Mouse (Mus musculus) C2C12 (cell line): ENCODE measurements around the gene Trak1. TPM values are rescaled to one million over a fixed set of nuclear protein-coding genes. Genes with fewer than 3 reads are reported as not detected.

Experiments used
- H3K27me3 ChIP-seq: one replicate; pipeline ENCODE4 v1.6.1; 2011; ENCODE audit not compliant: control insufficient read depth, insufficient read depth, insufficient read length
- H3K36me3 ChIP-seq: one replicate; pipeline ENCODE4 v1.6.1; 2011; ENCODE audit not compliant: control insufficient read depth, insufficient read depth
- H3K4me3 ChIP-seq: one replicate; pipeline ENCODE4 v1.5.1; 2011; ENCODE audit warnings: mild to moderate bottlenecking, control low read depth; ENCODE audit not compliant: poor library complexity, insufficient read depth, severe bottlenecking
- H3K79me2 ChIP-seq: one replicate; pipeline ENCODE4 v1.6.1; 2011; ENCODE audit not compliant: control insufficient read depth, insufficient read depth
- H3K79me3 ChIP-seq: one replicate; pipeline ENCODE4 v1.6.1; 2011; ENCODE audit warnings: low read depth, control low read depth
- H3ac ChIP-seq: one replicate; pipeline ENCODE3; 2011; ENCODE audit warnings: low read depth; ENCODE audit not compliant: control insufficient read depth, insufficient read length
- CEBPB ChIP-seq: IDR thresholded peaks from one replicate; pipeline ENCODE4 v1.6.1; 2011; ENCODE audit warnings: low read depth, mild to moderate bottlenecking, control low read depth, moderate library complexity
- CTCF ChIP-seq: IDR thresholded peaks from one replicate; pipeline ENCODE4 v1.5.1; 2011; ENCODE audit not compliant: control insufficient read depth, insufficient read depth, insufficient read length
- FOSL1 ChIP-seq: IDR thresholded peaks from one replicate; pipeline ENCODE4 v1.8.0; 2011; ENCODE audit warnings: mild to moderate bottlenecking, low read length; ENCODE audit not compliant: poor library complexity, insufficient read depth, severe bottlenecking
- MAX ChIP-seq: IDR thresholded peaks from one replicate; pipeline ENCODE4 v1.6.1; 2011; ENCODE audit warnings: mild to moderate bottlenecking, control low read depth
- MYOD1 ChIP-seq: IDR thresholded peaks from one replicate; pipeline ENCODE4 v1.6.1; 2011; ENCODE audit warnings: low read depth; ENCODE audit not compliant: control insufficient read depth, insufficient read length
- MYOG ChIP-seq: IDR thresholded peaks from one replicate; pipeline ENCODE4 v1.6.1; 2011; ENCODE audit not compliant: control insufficient read depth, insufficient read length; ENCODE audit errors: extremely low read depth
- USF1 ChIP-seq: IDR thresholded peaks from one replicate; pipeline ENCODE4 v1.6.1; 2011; ENCODE audit warnings: low read depth, mild to moderate bottlenecking, control low read depth, moderate library complexity
- polyA plus RNA-seq: library from polyadenylated mRNA; unstranded; fragments of >200 nt; fragmentation: generic; extraction: Trizol; gene quantifications from one replicate; pipeline ENCODE4 v1.2.1, GENCODE M21; 2012; ENCODE audit warnings: missing spikeins

Gene Trak1
- polyA plus RNA-seq, 1 experiment = 26.6 TPM

GRCm38 (mm10) chr9:121374864-121375255, 77.6 kb downstream of the Trak1 start:
- Histone ChIP-seq H3K79me3 (no peaks in the 10 kb centered on the region), H3K79me2 (peaks cover 17% of the 10 kb centered on the region), H3K4me3 (no peak overlapping the region), H3ac (no peak overlapping the region), H3K27me3 (no peaks in the 10 kb centered on the region), H3K36me3 (no peaks in the 10 kb centered on the region)
- TF ChIP-seq USF1 = no peak
- TF ChIP-seq CTCF = no peak
- TF ChIP-seq MAX = no peak

- Histone ChIP-seq H3K36me3 (no peaks in the 10 kb centered on the region), H3K79me2 (peaks cover 17% of the 10 kb centered on the region), H3K79me3 (no peaks in the 10 kb centered on the region), H3ac (no peak overlapping the region), H3K4me3 (no peak overlapping the region), H3K27me3 (no peaks in the 10 kb centered on the region)
- no peak for TF ChIP-seq MYOD1
- TF ChIP-seq FOSL1 = no peak
- TF ChIP-seq MAX = no peak
- no peak for TF ChIP-seq CTCF
- TF ChIP-seq USF1 = no peak
- TF ChIP-seq CEBPB = no peak
- no peak for TF ChIP-seq MYOG
Measured at GRCm38 (mm10) chr9:121376094-121376493, 78.8 kb downstream of the Trak1 start.

DNA sequence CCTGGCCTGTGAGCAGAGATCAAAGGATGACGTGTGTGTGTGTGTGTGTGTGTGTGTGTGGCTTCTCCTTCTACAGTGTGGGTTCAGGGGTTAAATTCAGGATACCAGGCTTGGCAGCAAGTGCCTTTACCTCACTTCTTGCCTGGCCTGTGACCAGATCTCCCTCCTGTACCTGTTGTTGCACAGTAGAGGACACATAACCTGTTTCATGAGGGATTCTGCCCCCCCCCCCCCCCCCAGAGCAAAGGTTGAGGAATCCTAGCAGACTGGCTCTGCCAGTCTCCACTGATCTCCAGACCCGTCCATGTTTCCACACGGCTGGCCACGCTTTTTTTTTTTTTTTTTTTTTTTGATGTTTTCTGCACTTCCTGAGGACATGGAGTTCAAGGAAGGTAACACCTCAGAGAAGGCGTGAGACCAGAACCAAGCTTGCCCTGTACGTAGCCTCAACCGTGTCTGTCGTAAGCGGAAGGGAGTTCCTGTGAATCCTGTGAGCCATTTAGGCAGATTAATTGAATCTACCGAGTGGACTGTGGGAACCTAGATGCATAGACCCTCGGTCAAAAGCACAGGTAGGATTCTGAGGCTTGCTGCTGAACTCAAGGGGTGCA, 83.1 kb downstream of the Trak1 start:
- H3K79me2 ChIP-seq = peaks cover under 1% of the 10 kb centered on the region
- H3K27me3 ChIP-seq = no peaks in the 10 kb centered on the region
- H3K36me3 ChIP-seq = no peaks in the 10 kb centered on the region
- H3ac ChIP-seq = no peak overlapping the region
- no peaks in the 10 kb centered on the region for H3K79me3 ChIP-seq
- no peak overlapping the region for H3K4me3 ChIP-seq
- TF ChIP-seq MYOD1 (no peak), USF1 (no peak), MAX (no peak), CEBPB (no peak), CTCF (no peak), MYOG (no peak), FOSL1 (no peak)

- Histone ChIP-seq H3K36me3 (no peaks in the 10 kb centered on the region), H3ac (no peak overlapping the region), H3K79me2 (peaks cover 7% of the 10 kb centered on the region), H3K27me3 (no peaks in the 10 kb centered on the region), H3K79me3 (peaks cover 2% of the 10 kb centered on the region), H3K4me3 (no peak overlapping the region)
- TF ChIP-seq CEBPB (no peak), FOSL1 (no peak), CTCF (no peak), MYOD1 (no peak), MAX (no peak)
Measured at GRCm38 (mm10) chr9:121381678-121382297, 84.5 kb downstream of the Trak1 start.

- Histone ChIP-seq H3K36me3 (no peaks in the 10 kb centered on the region), H3K4me3 (no peak overlapping the region), H3K79me3 (peaks cover 2% of the 10 kb centered on the region), H3ac (no peak overlapping the region), H3K79me2 (peaks cover 7% of the 10 kb centered on the region), H3K27me3 (no peaks in the 10 kb centered on the region)
- TF ChIP-seq MAX = no peak
- TF ChIP-seq CTCF = no peak
- no peak for TF ChIP-seq MYOG
- no peak for TF ChIP-seq USF1
- TF ChIP-seq MYOD1 = no peak
- TF ChIP-seq FOSL1 = no peak
- TF ChIP-seq CEBPB = no peak
Measured at GRCm38 (mm10) chr9:121382568-121382967, 85.3 kb downstream of the Trak1 start.

DNA sequence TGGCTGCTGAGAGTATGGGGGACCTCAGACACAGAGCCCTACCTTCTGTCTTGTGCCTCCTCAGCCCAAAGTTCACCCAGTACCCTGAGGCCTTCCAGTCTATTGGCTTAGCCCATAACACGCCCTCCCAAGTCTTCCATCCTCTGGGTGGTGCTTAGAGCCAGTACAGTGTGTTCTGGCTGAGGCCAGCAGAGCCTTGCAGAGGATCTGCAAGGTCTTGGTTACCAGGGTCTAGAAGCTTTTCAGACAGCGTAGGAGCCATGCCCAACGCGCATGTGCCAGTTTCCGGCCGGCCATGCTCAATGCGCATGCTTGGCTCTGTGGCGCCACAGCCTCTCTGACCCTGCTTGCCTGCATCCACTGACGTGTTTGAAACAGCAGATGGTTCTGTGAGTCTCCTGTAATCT, 85.9 kb downstream of the Trak1 start:
- no peaks in the 10 kb centered on the region for H3K27me3 ChIP-seq
- H3K4me3 ChIP-seq = no peak overlapping the region
- peaks cover 2% of the 10 kb centered on the region for H3K79me3 ChIP-seq
- TF ChIP-seq CTCF (no peak), USF1 (no peak), MYOD1 (no peak), FOSL1 (no peak), MAX (no peak), CEBPB (no peak)
- no peaks in the 10 kb centered on the region for H3K36me3 ChIP-seq
- peaks cover 7% of the 10 kb centered on the region for H3K79me2 ChIP-seq
- H3ac ChIP-seq = no peak overlapping the region
